Mouse (Mus musculus): ENCODE results near the gene Epha6. TPM values are rescaled to one million over a fixed set of nuclear protein-coding genes. Genes with fewer than 3 reads are reported as not detected.
A peak's percentile ranks its signal among the peaks of the same experiment; 100 is the strongest.

The Epha6 gene
- total and polyA plus RNA-seq, 2 experiments from 2014 or later = 5.3 to 25.3 TPM

DNA sequence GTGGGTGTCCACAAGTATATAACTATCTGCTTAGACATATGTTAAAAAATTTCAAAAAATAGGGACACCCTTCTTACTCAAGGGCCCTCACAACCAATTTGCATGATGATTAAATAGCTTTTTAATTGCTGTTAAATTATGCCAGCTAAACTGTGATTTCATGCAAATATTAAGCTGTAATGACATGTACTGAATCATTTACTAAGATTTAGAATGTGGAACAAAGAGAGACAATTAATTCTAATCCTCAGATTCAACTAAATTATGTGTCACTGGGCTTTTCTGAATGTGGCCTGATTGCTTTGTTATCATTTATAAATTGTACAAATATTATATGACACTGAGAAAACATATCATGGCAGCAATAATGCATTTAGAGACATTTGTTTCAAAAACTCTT lies 396.2 kb downstream of the Epha6 start:
- no peak for DNase-seq (ENCODE audit: low spot score)
- no peaks in the 10 kb centered on the region for H3K9me3 ChIP-seq (ENCODE audit: low read length)
- H3K9ac ChIP-seq (replicated peaks; ENCODE audit: low read length, poor library complexity, severe bottlenecking) = no peak overlapping the region
- H3K27ac ChIP-seq (ENCODE audit: low read depth, low read length) = no peak overlapping the region
- H3K4me1 ChIP-seq (ENCODE audit: insufficient read depth, low read length) = no peaks in the 10 kb centered on the region
- no peaks in the 10 kb centered on the region for H3K36me3 ChIP-seq (ENCODE audit: insufficient read depth, low read length)
- no peaks in the 10 kb centered on the region for H3K27me3 ChIP-seq (ENCODE audit: insufficient read depth, low read length)
- no peak for TF ChIP-seq CTCF (IDR thresholded peaks at IDR 0.05)
- H3K4me2 ChIP-seq (ENCODE audit: low read depth, low read length, poor library complexity, severe bottlenecking) = no peak overlapping the region
- no peak overlapping the region for H3K4me3 ChIP-seq (ENCODE audit: low read depth, low read length)
- ATAC-seq (ENCODE audit: low FRiP score) = no peak

DNA sequence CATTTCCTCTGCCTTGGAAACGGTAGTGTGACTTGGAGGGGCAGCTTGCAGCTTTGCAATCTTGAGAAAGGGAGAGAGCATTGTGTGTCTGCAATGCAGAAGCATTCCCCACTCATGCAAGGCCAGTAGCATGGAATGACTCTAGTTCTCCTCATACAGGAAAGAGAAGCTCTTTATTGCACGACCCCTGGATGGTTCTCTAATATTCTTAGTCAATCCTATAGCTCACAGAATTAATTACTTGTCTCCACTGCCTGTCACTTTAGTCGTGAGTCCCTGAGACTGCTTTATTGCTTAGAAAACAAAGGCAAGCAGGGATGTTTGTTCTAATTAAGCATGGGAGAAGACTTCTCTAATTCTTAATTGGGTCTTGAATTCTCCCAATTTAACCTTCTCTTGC lies 429.8 kb downstream of the Epha6 start:
- H3K27me3 ChIP-seq (ENCODE audit: insufficient read depth, low read length) = no peaks in the 10 kb centered on the region

DNA sequence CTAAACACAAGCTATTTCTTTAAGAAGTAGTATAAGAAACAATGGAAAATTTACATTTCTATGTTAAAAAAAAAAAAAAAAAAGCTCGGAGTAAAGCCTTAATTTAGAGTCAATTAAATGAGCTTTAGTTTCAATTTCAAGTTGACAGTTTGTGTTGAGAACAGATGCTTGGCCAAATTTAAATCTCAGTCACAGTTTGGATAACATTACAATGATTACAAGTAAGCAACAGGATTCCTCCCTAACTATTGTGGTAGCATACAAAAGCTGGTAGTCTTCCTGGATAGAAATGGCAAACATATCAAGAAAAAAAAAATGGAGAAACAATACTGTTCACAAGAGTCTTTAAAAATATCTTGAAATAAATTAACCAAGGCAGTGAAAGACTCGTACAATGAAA lies 452.9 kb downstream of the Epha6 start:
- Histone ChIP-seq H3K36me3 (ENCODE audit: insufficient read depth, low read length) (no peaks in the 10 kb centered on the region), H3K27me3 (ENCODE audit: insufficient read depth, low read length) (no peaks in the 10 kb centered on the region), H3K9ac (replicated peaks; ENCODE audit: low read length, poor library complexity, severe bottlenecking) (no peak overlapping the region), H3K4me3 (ENCODE audit: low read depth, low read length) (no peak overlapping the region), H3K9me3 (ENCODE audit: low read length) (no peaks in the 10 kb centered on the region), H3K4me1 (ENCODE audit: insufficient read depth, low read length) (no peaks in the 10 kb centered on the region), H3K4me2 (ENCODE audit: low read depth, low read length, poor library complexity, severe bottlenecking) (no peak overlapping the region), H3K27ac (ENCODE audit: low read depth, low read length) (no peak overlapping the region)
- no peak for TF ChIP-seq CTCF (IDR thresholded peaks at IDR 0.05)
- no peak for DNase-seq (ENCODE audit: low spot score)
- WGBS = 72% methylated on average over 2 of the region's 2 CpGs
- no peak for ATAC-seq (ENCODE audit: low FRiP score)

More for the DNA sequence above, 429.8 kb downstream of the Epha6 start:
- H3K9me3 ChIP-seq (ENCODE audit: low read length) = no peaks in the 10 kb centered on the region
- no peak for ATAC-seq (ENCODE audit: low FRiP score)
- H3K9ac ChIP-seq (replicated peaks; ENCODE audit: low read length, poor library complexity, severe bottlenecking) = no peak overlapping the region
- no peaks in the 10 kb centered on the region for H3K36me3 ChIP-seq (ENCODE audit: insufficient read depth, low read length)
- no peak overlapping the region for H3K4me3 ChIP-seq (ENCODE audit: low read depth, low read length)
- no peak overlapping the region for H3K27ac ChIP-seq (ENCODE audit: low read depth, low read length)
- TF ChIP-seq CTCF (IDR thresholded peaks at IDR 0.05) = no peak
- H3K4me1 ChIP-seq (ENCODE audit: insufficient read depth, low read length) = no peaks in the 10 kb centered on the region
- DNase-seq (ENCODE audit: low spot score) = no peak
- no peak overlapping the region for H3K4me2 ChIP-seq (ENCODE audit: low read depth, low read length, poor library complexity, severe bottlenecking)
- 33% methylated on average over 3 of the region's 3 CpGs for WGBS

DNA sequence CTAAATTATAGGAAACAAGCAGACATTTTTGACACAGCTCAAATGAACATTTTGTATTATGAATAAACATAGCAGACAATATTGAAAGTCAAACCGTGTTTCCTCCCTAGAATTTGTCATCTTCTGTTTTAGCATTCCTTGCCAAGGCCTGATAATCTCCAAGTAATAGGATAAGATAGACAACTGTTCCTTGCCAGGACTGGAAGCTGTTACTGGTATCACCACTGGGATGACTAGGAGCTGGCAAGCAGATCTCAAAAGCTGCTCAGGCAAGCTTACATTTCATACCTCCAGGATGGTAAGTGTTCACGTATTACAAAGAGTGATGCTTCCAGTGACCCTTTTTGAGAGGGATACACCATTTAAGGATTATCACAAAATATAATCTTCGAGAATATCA lies 461.0 kb downstream of the Epha6 start:
- no peak overlapping the region for H3K27ac ChIP-seq (ENCODE audit: low read depth, low read length)
- no peaks in the 10 kb centered on the region for H3K36me3 ChIP-seq (ENCODE audit: insufficient read depth, low read length)
- no peak overlapping the region for H3K4me3 ChIP-seq (ENCODE audit: low read depth, low read length)
- no peaks in the 10 kb centered on the region for H3K27me3 ChIP-seq (ENCODE audit: insufficient read depth, low read length)
- DNase-seq (ENCODE audit: low spot score) (peak; percentile 42), ATAC-seq (ENCODE audit: low FRiP score) (no peak)
- H3K4me2 ChIP-seq (ENCODE audit: low read depth, low read length, poor library complexity, severe bottlenecking) = no peak overlapping the region
- no peaks in the 10 kb centered on the region for H3K4me1 ChIP-seq (ENCODE audit: insufficient read depth, low read length)
- H3K9ac ChIP-seq (replicated peaks; ENCODE audit: low read length, poor library complexity, severe bottlenecking) = no peak overlapping the region
- H3K9me3 ChIP-seq (ENCODE audit: low read length) = no peaks in the 10 kb centered on the region
- WGBS = 71% methylated on average over 3 of the region's 3 CpGs
- no peak for TF ChIP-seq CTCF (IDR thresholded peaks at IDR 0.05)

DNA sequence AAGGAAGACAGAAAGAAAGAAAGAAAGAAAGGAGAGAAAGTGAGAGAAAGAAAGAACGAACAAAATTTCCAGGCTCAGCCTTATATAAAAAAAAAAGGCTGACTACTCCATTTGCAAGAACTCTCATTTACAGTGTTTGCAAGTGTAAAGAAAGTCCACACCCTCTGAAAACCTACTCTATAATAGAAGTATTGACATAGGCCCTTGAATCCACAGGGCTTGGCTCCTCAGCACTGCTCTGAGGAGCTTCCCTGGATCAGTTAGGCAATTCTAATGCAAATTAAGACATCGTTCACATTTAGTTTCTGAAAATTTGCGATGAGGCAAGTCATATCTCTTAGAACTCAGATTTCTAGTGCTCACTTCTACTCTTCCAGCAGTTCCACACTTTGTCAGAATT lies 483.9 kb downstream of the Epha6 start:
- Histone ChIP-seq H3K9ac (replicated peaks; ENCODE audit: low read length, poor library complexity, severe bottlenecking) (no peak overlapping the region), H3K4me1 (ENCODE audit: insufficient read depth, low read length) (no peaks in the 10 kb centered on the region), H3K27me3 (ENCODE audit: insufficient read depth, low read length) (no peaks in the 10 kb centered on the region), H3K4me2 (ENCODE audit: low read depth, low read length, poor library complexity, severe bottlenecking) (no peak overlapping the region), H3K27ac (ENCODE audit: low read depth, low read length) (no peak overlapping the region), H3K4me3 (ENCODE audit: low read depth, low read length) (no peak overlapping the region), H3K9me3 (ENCODE audit: low read length) (no peaks in the 10 kb centered on the region), H3K36me3 (ENCODE audit: insufficient read depth, low read length) (no peaks in the 10 kb centered on the region)
- no peak for TF ChIP-seq CTCF (IDR thresholded peaks at IDR 0.05)
- ATAC-seq (ENCODE audit: low FRiP score) = no peak
- WGBS = 75% methylated on average over 3 of the region's 3 CpGs
- no peak for DNase-seq (ENCODE audit: low spot score)

DNA sequence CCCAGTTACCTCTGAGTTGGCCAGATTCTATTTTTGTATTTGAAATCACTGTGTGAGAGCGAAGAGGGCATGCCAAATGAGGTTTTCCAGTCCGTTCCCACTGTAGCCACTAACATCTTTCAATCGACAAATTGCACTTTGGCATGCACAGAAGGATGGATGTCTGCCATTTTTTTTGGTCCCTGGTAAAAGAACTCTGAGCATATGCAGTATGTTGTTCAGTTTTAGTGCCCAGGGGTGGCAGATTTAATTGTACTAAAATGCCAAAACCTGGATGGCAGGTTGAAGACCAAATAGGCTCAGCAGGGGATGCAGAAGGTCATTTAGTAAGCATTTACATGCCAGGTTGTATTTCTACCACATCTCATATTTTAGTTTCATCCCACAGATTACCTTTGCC lies 503.1 kb downstream of the Epha6 start:
- 71% methylated on average over 3 of the region's 3 CpGs for WGBS
- Histone ChIP-seq H3K27ac (ENCODE audit: low read depth, low read length) (no peak overlapping the region), H3K27me3 (ENCODE audit: insufficient read depth, low read length) (no peaks in the 10 kb centered on the region), H3K4me2 (ENCODE audit: low read depth, low read length, poor library complexity, severe bottlenecking) (no peak overlapping the region), H3K4me3 (ENCODE audit: low read depth, low read length) (no peak overlapping the region), H3K4me1 (ENCODE audit: insufficient read depth, low read length) (no peaks in the 10 kb centered on the region), H3K9ac (replicated peaks; ENCODE audit: low read length, poor library complexity, severe bottlenecking) (no peak overlapping the region), H3K9me3 (ENCODE audit: low read length) (no peaks in the 10 kb centered on the region), H3K36me3 (ENCODE audit: insufficient read depth, low read length) (no peaks in the 10 kb centered on the region)
- ATAC-seq (ENCODE audit: low FRiP score) (no peak), DNase-seq (ENCODE audit: low spot score) (peak; percentile 56)
- no peak for TF ChIP-seq CTCF (IDR thresholded peaks at IDR 0.05)
